22 mouse cellular contexts compared by ENCODE assay signal in the genomic region with DNA sequence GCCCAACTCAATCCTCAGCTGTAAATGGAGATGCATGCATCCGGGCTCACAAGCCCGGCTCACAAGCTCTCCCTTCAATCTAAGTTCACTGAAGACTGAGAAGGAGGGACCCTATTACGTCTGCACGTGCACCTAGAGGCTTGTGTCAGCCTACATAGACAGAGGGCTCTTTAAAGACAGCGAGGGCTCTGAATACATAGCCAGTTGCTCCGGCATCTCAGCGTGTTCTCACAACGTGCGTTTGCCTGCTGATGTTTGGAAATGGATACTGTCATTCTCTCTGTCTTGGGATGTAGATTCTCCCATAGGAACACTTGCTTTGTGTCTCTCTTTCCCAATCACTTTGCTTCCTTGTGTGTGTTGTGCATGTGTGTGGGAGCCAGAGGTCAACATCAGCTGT.
A peak's percentile ranks its signal among the peaks of the same experiment; 100 is the strongest.
DNase-seq lines count a peak whose midpoint lies in the region; ATAC-seq and TF ChIP-seq lines count a peak whose summit lies in the region.
"Had no signal": no experiment of that assay in that cellular context is flagged by ENCODE, and none has a peak within 500 bp of the region (broad histone marks: within the 10 kb centered on the region; RNA-seq: fewer than 3 reads in every experiment).

No protein-coding gene starts in this region.

- no peaks in the 10 kb centered on the region for H3K27me3 ChIP-seq in heart, adult 2 months (ENCODE audit: control insufficient read depth, insufficient read depth, low read length)
- peaks cover 47% of the 10 kb centered on the region; the same call in 1 of the 2 replicates for H3K27me3 ChIP-seq in hindbrain, embryonic 10.5 days (ENCODE audit: insufficient read depth, poor library complexity, severe bottlenecking)
- no peaks in the 10 kb centered on the region for H3K27me3 ChIP-seq in hindbrain, postnatal 0 days (ENCODE audit: insufficient read depth, low read length)
- no peaks in the 10 kb centered on the region; the same call in 1 of the 2 replicates for H3K27me3 ChIP-seq in midbrain, embryonic 11.5 days (ENCODE audit: control insufficient read depth, insufficient read depth, low read length)
- H3K27me3 ChIP-seq in midbrain, embryonic 13.5 days = no peaks in the 10 kb centered on the region
- H3K27me3 ChIP-seq in embryonic facial prominence, embryonic 10.5 days (replicated peaks; ENCODE audit: low read depth, poor library complexity, severe bottlenecking) = peaks cover 16% of the 10 kb centered on the region
- H3K27me3 ChIP-seq: CH12.LX, Patski had no signal

- H3K79me2 ChIP-seq in heart, adult 2 months (replicated peaks; ENCODE audit: control insufficient read depth, insufficient read depth, low read length) = no peaks in the 10 kb centered on the region

- 85% methylated on average over 9 of the region's 9 CpGs for WGBS in heart, adult 2 months
- 89% methylated on average over 9 of the region's 9 CpGs for WGBS in hindbrain, embryonic 10.5 days
- 85% methylated on average over 9 of the region's 9 CpGs for WGBS in hindbrain, postnatal 0 days
- WGBS in midbrain, embryonic 11.5 days = 90% methylated on average over 9 of the region's 9 CpGs
- WGBS in midbrain, embryonic 13.5 days = 91% methylated on average over 9 of the region's 9 CpGs
- 89% methylated on average over 9 of the region's 9 CpGs for WGBS in embryonic facial prominence, embryonic 10.5 days

- no peak for TF ChIP-seq CTCF in heart, adult 2 months (IDR thresholded peaks at IDR 0.05)
- no peak for TF ChIP-seq CTCF in hindbrain, postnatal 0 days (IDR thresholded peaks at IDR 0.05; ENCODE audit: low read depth)

- H3K36me3 ChIP-seq in heart, adult 2 months (ENCODE audit: control insufficient read depth, insufficient read depth, low read length) = no peaks in the 10 kb centered on the region
- H3K36me3 ChIP-seq in hindbrain, embryonic 10.5 days = no peaks in the 10 kb centered on the region
- no peaks in the 10 kb centered on the region for H3K36me3 ChIP-seq in hindbrain, postnatal 0 days (ENCODE audit: insufficient read depth, low read length)
- H3K36me3 ChIP-seq in midbrain, embryonic 11.5 days (ENCODE audit: control insufficient read depth, insufficient read depth, low read length) = no peaks in the 10 kb centered on the region
- H3K36me3 ChIP-seq in midbrain, embryonic 13.5 days = no peaks in the 10 kb centered on the region
- H3K36me3 ChIP-seq in embryonic facial prominence, embryonic 10.5 days (replicated peaks) = no peaks in the 10 kb centered on the region
- H3K36me3 ChIP-seq: G1E had no signal

- no peak overlapping the region for H3K27ac ChIP-seq in heart, adult 2 months
- 0 out of 2 replicates have a peak overlapping the region, but pooled peaks have one; percentile 12 for H3K27ac ChIP-seq in hindbrain, embryonic 10.5 days
- H3K27ac ChIP-seq in hindbrain, postnatal 0 days = no peak overlapping the region
- no peak overlapping the region for H3K27ac ChIP-seq in midbrain, embryonic 11.5 days (ENCODE audit: low read depth, low read length)
- no peak overlapping the region for H3K27ac ChIP-seq in midbrain, embryonic 13.5 days
- peak overlapping the region; percentile 4; the same call in 1 of the 2 replicates for H3K27ac ChIP-seq in embryonic facial prominence, embryonic 10.5 days (replicated peaks)

- TF ChIP-seq EP300 in heart, adult 2 months (IDR thresholded peaks at IDR 0.05; ENCODE audit: insufficient read depth, low read depth, low read length) = no peak

- intact Hi-C loops in heart, adult 2 months (cut with DNase I) = no loop called here

- H3K4me2 ChIP-seq in hindbrain, postnatal 0 days (ENCODE audit: low read depth, low read length) = no peak overlapping the region
- no peak overlapping the region for H3K4me2 ChIP-seq in midbrain, embryonic 11.5 days
- H3K4me2 ChIP-seq in midbrain, embryonic 13.5 days (replicated peaks) = no peak overlapping the region

- DNase-seq in heart, adult 11 months = peak; percentile 68
- DNase-seq in heart, adult 2 months = no peak
- DNase-seq in hindbrain, embryonic 10.5 days (ENCODE audit: low spot score) = no peak
- DNase-seq in hindbrain, postnatal 0 days (ENCODE audit: low spot score) = no peak
- DNase-seq in midbrain, embryonic 11.5 days (ENCODE audit: low spot score, missing footprints) = peak; percentile 79
- DNase-seq in embryonic facial prominence, embryonic 10.5 days (ENCODE audit: low spot score) = no peak
- DNase-seq in ovary, adult 18-20 months (ENCODE audit: low spot score) = no peak
- DNase-seq: adrenal gland, adult 2 months; adrenal gland, adult 8-10 months; adrenal gland, postnatal 10 days; adrenal gland, postnatal 14 days; adrenal gland, postnatal 25 days; adrenal gland, postnatal 36 days; B cell, adult 2 months; cerebellum, adult 11 months; cerebellum, adult 11-12 months had no signal

- no peaks in the 10 kb centered on the region for H3K4me1 ChIP-seq in heart, adult 2 months (ENCODE audit: control insufficient read depth, insufficient read depth, low read length)
- peaks cover 54% of the 10 kb centered on the region for H3K4me1 ChIP-seq in hindbrain, embryonic 10.5 days (replicated peaks)
- peaks cover 12% of the 10 kb centered on the region for H3K4me1 ChIP-seq in hindbrain, postnatal 0 days (ENCODE audit: insufficient read depth, low read length)
- peaks cover 27% of the 10 kb centered on the region for H3K4me1 ChIP-seq in midbrain, embryonic 11.5 days (ENCODE audit: control insufficient read depth, insufficient read depth, low read length)
- H3K4me1 ChIP-seq in midbrain, embryonic 13.5 days (replicated peaks) = peaks cover 32% of the 10 kb centered on the region
- peaks cover 41% of the 10 kb centered on the region for H3K4me1 ChIP-seq in embryonic facial prominence, embryonic 10.5 days

- no peak overlapping the region for H3K4me3 ChIP-seq in heart, adult 2 months
- no peak overlapping the region for H3K4me3 ChIP-seq in hindbrain, embryonic 10.5 days
- H3K4me3 ChIP-seq in hindbrain, postnatal 0 days (ENCODE audit: low read length) = no peak overlapping the region
- H3K4me3 ChIP-seq in midbrain, embryonic 11.5 days (ENCODE audit: low read depth, low read length) = no peak overlapping the region
- no peak overlapping the region for H3K4me3 ChIP-seq in midbrain, embryonic 13.5 days (replicated peaks)
- H3K4me3 ChIP-seq in embryonic facial prominence, embryonic 10.5 days = no peak overlapping the region

- H3K9ac ChIP-seq in heart, adult 2 months (ENCODE audit: low read depth, low read length) = no peak overlapping the region
- H3K9ac ChIP-seq in hindbrain, postnatal 0 days (replicated peaks; ENCODE audit: low read length) = no peak overlapping the region
- no peak overlapping the region for H3K9ac ChIP-seq in midbrain, embryonic 11.5 days (ENCODE audit: low read length)
- H3K9ac ChIP-seq in midbrain, embryonic 13.5 days (replicated peaks) = no peak overlapping the region

- no peak for TF ChIP-seq POLR2A in heart, adult 2 months (IDR thresholded peaks at IDR 0.05; ENCODE audit: insufficient read depth, low read depth, low read length)

- no peak for ATAC-seq in hindbrain, postnatal 0 days
- ATAC-seq in midbrain, embryonic 11.5 days (ENCODE audit: low FRiP score) = no peak
- no peak for ATAC-seq in midbrain, embryonic 13.5 days
- ATAC-seq: activated CD4-positive, CD25-positive, alpha-beta regulatory T cell, adult 4 months; CD4-positive, CD25-positive, alpha-beta regulatory T cell, adult 4 months; Patski had no signal

- H3K9me3 ChIP-seq in hindbrain, embryonic 10.5 days = no peaks in the 10 kb centered on the region
- H3K9me3 ChIP-seq in hindbrain, postnatal 0 days (ENCODE audit: low read length) = no peaks in the 10 kb centered on the region
- no peaks in the 10 kb centered on the region for H3K9me3 ChIP-seq in midbrain, embryonic 11.5 days (ENCODE audit: control insufficient read depth, low read length)
- no peaks in the 10 kb centered on the region for H3K9me3 ChIP-seq in midbrain, embryonic 13.5 days
- no peaks in the 10 kb centered on the region for H3K9me3 ChIP-seq in embryonic facial prominence, embryonic 10.5 days

Comparison
In these comparisons a context has a peak if more than half of its experiments do, and no peak if none do; other contexts are left out.
1. DNase-seq: peak in heart, adult 11 months (single experiment) and midbrain, embryonic 11.5 days (single experiment); none in heart, adult 2 months (0 of 2), hindbrain, embryonic 10.5 days (single experiment), hindbrain, postnatal 0 days (single experiment), embryonic facial prominence, embryonic 10.5 days (single experiment) and ovary, adult 18-20 months (single experiment).
2. H3K27ac ChIP-seq: peak in hindbrain, embryonic 10.5 days (single experiment) and embryonic facial prominence, embryonic 10.5 days (single experiment); none in heart, adult 2 months (single experiment), hindbrain, postnatal 0 days (single experiment), midbrain, embryonic 11.5 days (single experiment) and midbrain, embryonic 13.5 days (single experiment).